Mouse (Mus musculus): ENCODE measurements around the gene Ank3.

GRCm38 (mm10) chr10:70049771-70050170, 651.2 kb downstream of the Ank3 start:
- TF ChIP-seq CTCF (IDR thresholded peaks at IDR 0.05; ENCODE audit: borderline replicate concordance, extremely low read depth, insufficient read depth, insufficient read length) (no peak), POLR2A (IDR thresholded peaks at IDR 0.05; ENCODE audit: borderline replicate concordance, extremely low read depth, insufficient read depth, insufficient read length, poor library complexity, severe bottlenecking) (no peak)

All from brain, embryonic 14.5 days (tissue).